Mouse (Mus musculus) kidney, adult 2 months (tissue): ENCODE data around the gene Dazl.

ENCODE experiments used
- CTCF ChIP-seq: fragments of 200-500 bp; conservative IDR thresholded peaks from 2 replicates; pipeline ENCODE4 v1.5.1; 2011; ENCODE audit warnings: low read depth, mild to moderate bottlenecking, control low read depth, low read length, moderate library complexity, mixed read lengths; ENCODE audit not compliant: insufficient read depth, insufficient read length
- POLR2A ChIP-seq: fragments of 200-500 bp; IDR thresholded peaks from one replicate; pipeline ENCODE4 v1.6.1; 2011; ENCODE audit warnings: low read depth, low read length, control low read depth

DNA sequence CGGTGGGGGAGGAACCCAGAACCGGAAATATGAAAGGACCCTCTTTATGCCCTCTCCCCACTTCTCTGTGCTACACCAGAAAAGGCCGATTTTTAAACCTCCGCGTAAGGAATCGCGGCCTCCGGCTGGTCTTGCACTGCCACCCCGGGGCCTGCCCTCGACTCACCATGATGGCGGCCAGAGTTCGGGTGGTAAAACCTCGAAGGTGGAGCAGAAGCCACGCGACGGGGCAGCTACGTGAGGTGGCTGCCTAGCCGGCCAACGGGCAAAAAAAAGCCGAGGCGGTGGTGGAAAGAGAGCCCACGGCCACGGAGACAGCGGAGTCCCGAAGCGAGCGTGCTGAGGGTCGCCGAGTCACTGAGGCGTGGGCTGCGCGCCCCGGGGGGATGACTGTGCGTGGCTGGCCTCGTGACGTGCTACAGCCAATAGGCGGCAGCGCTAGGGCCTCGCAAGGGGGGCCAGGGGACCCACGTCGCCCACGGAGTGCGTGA is at the start of gene Dazl:
- TF ChIP-seq POLR2A (no peak), CTCF (no peak)
